Mouse (Mus musculus) forebrain, embryonic 13.5 days (tissue): ENCODE results near the gene Ssbp2. TPM values are rescaled to one million over a fixed set of nuclear protein-coding genes. Genes with fewer than 3 reads are reported as not detected.

ENCODE experiments used
- ATAC-seq: fragments of 200-750 bp; cut with Nextera tagmentation; 2 replicates; pipeline ENCODE4 v1.8.0; 2017
- H3K27ac ChIP-seq: fragments of 300-500 bp; sonication (generic); 2 replicates; pipeline ENCODE4 v1.5.1; 2015; ENCODE audit warnings: inconsistent platforms, mild to moderate bottlenecking, moderate library complexity
- H3K27me3 ChIP-seq: fragments of 300-500 bp; sonication (generic); 2 replicates; pipeline ENCODE4 v1.6.1; 2015; ENCODE audit warnings: mild to moderate bottlenecking, inconsistent platforms
- H3K36me3 ChIP-seq: fragments of 300-500 bp; sonication (generic); 2 replicates; pipeline ENCODE4 v1.6.1; 2015; ENCODE audit warnings: mild to moderate bottlenecking, inconsistent platforms; ENCODE audit not compliant: poor library complexity, severe bottlenecking
- H3K4me1 ChIP-seq: fragments of 300-500 bp; sonication (generic); 2 replicates; pipeline ENCODE4 v1.6.1; 2015; ENCODE audit warnings: inconsistent platforms
- H3K4me2 ChIP-seq: fragments of 300-500 bp; sonication (generic); 2 replicates; pipeline ENCODE4 v1.6.1; 2015; ENCODE audit warnings: inconsistent platforms, mild to moderate bottlenecking, moderate library complexity
- H3K4me3 ChIP-seq: fragments of 300-500 bp; sonication (generic); 2 replicates; pipeline ENCODE4 v1.5.1; 2015; ENCODE audit warnings: mild to moderate bottlenecking, inconsistent platforms
- H3K9ac ChIP-seq: fragments of 300-500 bp; sonication (generic); 2 replicates; pipeline ENCODE4 v1.6.1; 2015; ENCODE audit warnings: mild to moderate bottlenecking, inconsistent platforms
- H3K9me3 ChIP-seq: fragments of 300-500 bp; sonication (generic); replicated peaks from 2 replicates; pipeline ENCODE4 v1.6.1; 2016; ENCODE audit warnings: inconsistent platforms
- WGBS: fragments of 180-500 bp; shearing (Covaris S2); methylation state at CpG from one replicate; pipeline ENCODE4 v1.1.7; 2015; 5-methylcytosine and 5-hydroxymethylcytosine counted together
- polyA plus RNA-seq: library from polyadenylated mRNA; unstranded; fragments of >200 nt; fragmentation: Nextera tagmentation; extraction: Ambion mirVana; gene quantifications from 2 replicates; pipeline ENCODE4 v1.2.1, GENCODE M21; 2015

Gene Ssbp2
- polyA plus RNA-seq, 1 experiment from 2014 or later, result 202 TPM

DNA sequence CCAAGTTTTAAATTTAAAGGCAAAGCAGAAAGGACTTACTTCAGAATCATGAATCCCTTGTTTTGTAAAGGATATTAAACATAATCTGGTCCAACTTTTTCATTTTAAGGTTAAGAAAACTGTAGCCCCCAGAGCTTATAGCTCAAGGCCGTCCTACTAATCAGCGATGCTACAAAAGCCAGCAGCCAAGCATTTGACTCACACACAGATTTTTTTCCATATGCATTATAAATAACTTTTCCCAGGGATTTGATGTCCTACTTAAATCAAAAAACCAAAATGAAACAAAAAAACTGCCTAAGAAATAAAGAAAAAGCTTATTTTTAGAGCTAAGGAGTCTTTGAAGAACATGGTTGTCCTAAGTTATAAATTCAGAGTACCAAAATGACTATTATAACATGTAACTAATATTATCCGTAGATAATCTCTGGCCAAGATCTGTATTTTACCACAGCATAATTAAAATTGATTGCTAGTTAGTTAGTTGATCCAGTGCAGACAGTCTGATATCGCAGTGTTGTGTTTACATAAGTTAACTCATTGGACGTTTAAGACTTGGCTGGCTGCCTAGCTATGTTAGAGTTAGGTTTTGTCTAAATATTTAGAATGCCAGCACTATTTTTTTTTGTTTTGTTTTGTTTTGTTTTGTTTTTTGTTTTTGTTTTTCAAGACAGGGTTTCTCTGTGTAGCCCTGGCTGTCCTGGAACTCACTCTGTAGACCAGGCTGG, 201.1 kb downstream of the Ssbp2 start:
- H3K4me1 ChIP-seq, result no peaks in the 10 kb centered on the region
- 83% methylated on average over 5 of the region's 5 CpGs for WGBS
- no peak overlapping the region for H3K27ac ChIP-seq
- H3K9me3 ChIP-seq, result no peaks in the 10 kb centered on the region
- no peak for ATAC-seq
- no peaks in the 10 kb centered on the region; the same call in 1 of the 2 replicates for H3K36me3 ChIP-seq
- H3K4me3 ChIP-seq, result no peak overlapping the region
- no peak overlapping the region for H3K9ac ChIP-seq
- H3K4me2 ChIP-seq, result no peak overlapping the region
- H3K27me3 ChIP-seq, result no peaks in the 10 kb centered on the region

- Histone ChIP-seq H3K27ac (no peak overlapping the region), H3K4me1 (no peaks in the 10 kb centered on the region), H3K9ac (no peak overlapping the region), H3K27me3 (no peaks in the 10 kb centered on the region), H3K4me3 (no peak overlapping the region), H3K9me3 (no peaks in the 10 kb centered on the region), H3K4me2 (no peak overlapping the region), H3K36me3 (no peaks in the 10 kb centered on the region; the same call in 1 of the 2 replicates)
- ATAC-seq, result no peak
- WGBS, result 82% methylated on average over 2 of the region's 2 CpGs
Measured at GRCm38 (mm10) chr13:91662751-91663150, 202.7 kb downstream of the Ssbp2 start.

DNA sequence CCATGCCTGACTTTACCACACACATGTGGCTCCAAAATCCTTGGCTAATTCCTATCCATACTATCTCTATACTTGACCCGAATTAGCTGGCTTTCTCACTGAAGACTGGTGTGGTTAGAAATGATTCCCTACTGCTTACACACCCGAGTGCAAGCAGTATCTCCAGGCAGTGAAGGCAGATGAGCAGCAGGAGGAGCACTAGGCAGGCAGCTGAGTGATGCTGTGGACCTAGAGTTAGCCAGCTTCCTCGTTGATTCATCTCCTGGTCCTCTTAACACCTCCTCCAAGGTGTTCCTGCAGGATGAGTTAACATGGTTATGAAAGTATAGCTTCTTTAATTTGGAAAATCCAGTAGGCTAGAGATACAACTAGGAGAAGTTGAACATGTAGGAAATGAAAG, 213.2 kb downstream of the Ssbp2 start:
- Histone ChIP-seq H3K36me3 (peaks cover 35% of the 10 kb centered on the region), H3K27ac (no peak overlapping the region), H3K4me3 (no peak overlapping the region), H3K4me2 (no peak overlapping the region), H3K27me3 (no peaks in the 10 kb centered on the region), H3K9me3 (no peaks in the 10 kb centered on the region), H3K9ac (no peak overlapping the region), H3K4me1 (no peaks in the 10 kb centered on the region)
- 87% methylated on average over 3 of the region's 3 CpGs for WGBS
- no peak for ATAC-seq

- no peaks in the 10 kb centered on the region for H3K4me1 ChIP-seq
- no peak overlapping the region for H3K4me2 ChIP-seq
- H3K9me3 ChIP-seq, result no peaks in the 10 kb centered on the region
- no peak for ATAC-seq
- no peaks in the 10 kb centered on the region for H3K27me3 ChIP-seq
- no peak overlapping the region for H3K4me3 ChIP-seq
- no peak overlapping the region for H3K27ac ChIP-seq
- H3K36me3 ChIP-seq, result 0 out of 2 replicates have a peak, but pooled peaks cover 9% of the 10 kb centered on the region
- WGBS, result 95% methylated on average over 8 of the region's 8 CpGs
- no peak overlapping the region for H3K9ac ChIP-seq
Measured at GRCm38 (mm10) chr13:91680764-91681437, 220.8 kb downstream of the Ssbp2 start.

DNA sequence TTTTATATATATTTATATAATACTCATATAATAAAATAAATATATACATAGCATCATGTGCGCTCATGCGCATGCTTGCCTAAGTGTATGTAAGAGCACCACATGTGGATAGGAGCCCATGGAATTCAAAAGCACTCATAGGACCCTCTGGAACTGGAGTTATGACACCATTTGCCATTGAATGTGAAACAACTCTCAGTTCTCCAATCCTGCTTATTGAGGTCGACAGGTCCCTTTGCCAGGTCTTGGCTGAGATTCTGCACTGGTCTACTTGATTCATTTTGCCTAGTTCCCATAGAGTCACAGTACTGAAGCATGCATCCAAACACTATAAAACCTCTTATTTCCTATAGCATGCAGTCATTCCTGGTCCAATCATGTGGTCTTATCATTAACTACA, 221.4 kb downstream of the Ssbp2 start:
- Histone ChIP-seq H3K4me2 (no peak overlapping the region), H3K27ac (no peak overlapping the region), H3K9ac (no peak overlapping the region), H3K9me3 (no peaks in the 10 kb centered on the region; the same call in 1 of the 2 replicates), H3K4me1 (no peaks in the 10 kb centered on the region), H3K27me3 (no peaks in the 10 kb centered on the region), H3K36me3 (peaks cover 11% of the 10 kb centered on the region), H3K4me3 (no peak overlapping the region)
- 98% methylated on average over 3 of the region's 3 CpGs for WGBS
- no peak for ATAC-seq

GRCm38 (mm10) chr13:91690118-91690517, 230.0 kb downstream of the Ssbp2 start:
- Histone ChIP-seq H3K9me3 (peaks cover 3% of the 10 kb centered on the region; the same call in 1 of the 2 replicates), H3K4me2 (no peak overlapping the region), H3K4me3 (no peak overlapping the region), H3K27ac (no peak overlapping the region), H3K27me3 (no peaks in the 10 kb centered on the region), H3K9ac (no peak overlapping the region), H3K4me1 (no peaks in the 10 kb centered on the region), H3K36me3 (peaks cover 24% of the 10 kb centered on the region)
- no peak for ATAC-seq
- 88% methylated on average over 5 of the region's 5 CpGs for WGBS

GRCm38 (mm10) chr13:91693615-91694014, 233.5 kb downstream of the Ssbp2 start:
- no peak overlapping the region for H3K9ac ChIP-seq
- 65% methylated on average over 7 of the region's 7 CpGs for WGBS
- no peak for ATAC-seq
- H3K36me3 ChIP-seq, result peaks cover 21% of the 10 kb centered on the region
- no peak overlapping the region for H3K4me3 ChIP-seq
- no peaks in the 10 kb centered on the region for H3K27me3 ChIP-seq
- no peaks in the 10 kb centered on the region for H3K9me3 ChIP-seq
- no peak overlapping the region for H3K4me2 ChIP-seq
- no peaks in the 10 kb centered on the region for H3K4me1 ChIP-seq
- no peak overlapping the region for H3K27ac ChIP-seq

DNA sequence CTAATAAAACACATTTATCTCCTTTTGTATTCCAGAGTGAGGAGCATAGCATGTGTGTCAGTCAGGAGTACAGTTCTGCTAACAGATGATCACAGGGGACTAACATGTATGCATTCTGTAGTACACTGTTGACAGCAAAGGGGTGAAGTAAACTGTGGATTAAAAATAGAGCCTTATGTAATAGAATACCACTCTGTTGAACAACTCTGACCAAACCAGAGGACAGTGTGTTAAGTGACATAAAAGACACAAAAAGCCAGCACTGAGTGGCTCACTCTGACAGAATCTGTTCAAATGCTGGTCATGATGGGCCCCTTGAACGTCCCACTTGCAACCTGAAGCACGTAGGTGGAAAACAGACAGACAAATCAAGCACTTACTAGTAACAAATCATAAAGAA, 235.3 kb downstream of the Ssbp2 start:
- 83% methylated on average over 2 of the region's 2 CpGs for WGBS
- no peaks in the 10 kb centered on the region for H3K4me1 ChIP-seq
- peaks cover 17% of the 10 kb centered on the region for H3K36me3 ChIP-seq
- H3K9ac ChIP-seq, result no peak overlapping the region
- no peaks in the 10 kb centered on the region for H3K9me3 ChIP-seq
- no peaks in the 10 kb centered on the region for H3K27me3 ChIP-seq
- H3K4me2 ChIP-seq, result no peak overlapping the region
- no peak for ATAC-seq
- no peak overlapping the region for H3K27ac ChIP-seq
- H3K4me3 ChIP-seq, result no peak overlapping the region

DNA sequence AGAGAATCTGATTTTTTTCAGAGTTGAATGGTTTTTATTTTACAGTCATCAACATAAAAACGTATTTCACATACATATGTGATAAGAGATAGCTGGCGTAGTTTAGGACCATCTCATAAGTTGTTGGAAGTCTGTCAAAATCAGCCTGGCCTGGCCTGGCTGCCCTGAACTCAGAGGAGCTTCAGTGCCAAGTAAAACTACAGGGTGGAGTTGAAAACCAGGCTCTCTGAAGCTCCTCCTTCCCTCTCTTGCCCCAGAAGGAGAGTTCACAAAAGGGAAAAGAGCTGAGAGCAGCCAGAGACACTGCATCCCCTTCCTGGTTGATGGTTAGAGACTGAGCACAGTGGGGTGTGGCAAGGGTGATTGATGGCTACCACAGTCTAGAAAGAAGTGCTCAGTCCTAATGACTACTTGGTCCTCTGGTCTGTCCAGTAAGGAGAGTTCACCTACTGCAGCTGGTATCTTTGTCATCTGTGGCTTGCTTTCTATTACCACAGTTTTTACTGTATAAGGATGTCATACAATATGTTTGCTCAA, 236.1 kb downstream of the Ssbp2 start:
- H3K27ac ChIP-seq, result no peak overlapping the region
- H3K9me3 ChIP-seq, result no peaks in the 10 kb centered on the region
- no peak overlapping the region for H3K4me2 ChIP-seq
- 88% methylated on average over 2 of the region's 2 CpGs for WGBS
- H3K27me3 ChIP-seq, result no peaks in the 10 kb centered on the region
- no peak overlapping the region for H3K4me3 ChIP-seq
- no peak overlapping the region for H3K9ac ChIP-seq
- no peaks in the 10 kb centered on the region for H3K4me1 ChIP-seq
- peak; percentile 40 for ATAC-seq
- peaks cover 23% of the 10 kb centered on the region for H3K36me3 ChIP-seq

DNA sequence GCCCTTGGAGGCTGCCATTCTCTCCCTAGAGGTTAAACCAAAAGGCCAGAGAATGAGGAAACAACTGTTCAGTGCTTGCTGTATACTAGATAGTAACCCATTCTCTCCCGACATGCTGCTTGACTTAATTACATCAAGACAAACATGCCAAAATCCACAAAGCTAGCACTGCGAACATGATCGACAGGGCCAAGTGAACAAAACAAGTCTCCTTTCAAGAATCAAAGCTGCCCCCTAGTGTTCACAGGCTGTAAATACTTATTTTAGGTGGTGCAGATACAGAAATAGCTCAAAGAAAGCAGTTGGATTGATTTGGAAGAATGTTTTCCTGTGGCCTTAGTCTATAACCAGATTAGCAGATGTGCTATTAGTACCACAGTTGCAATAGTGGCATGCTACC, 236.9 kb downstream of the Ssbp2 start:
- Histone ChIP-seq H3K36me3 (peaks cover 25% of the 10 kb centered on the region), H3K27ac (no peak overlapping the region), H3K4me2 (no peak overlapping the region), H3K4me3 (no peak overlapping the region), H3K4me1 (no peaks in the 10 kb centered on the region), H3K9ac (no peak overlapping the region), H3K27me3 (no peaks in the 10 kb centered on the region), H3K9me3 (no peaks in the 10 kb centered on the region)
- peak; percentile 46; the same call in 1 of the 2 replicates for ATAC-seq
- 25% methylated on average over 3 of the region's 3 CpGs for WGBS

GRCm38 (mm10) chr13:91702337-91702736, 242.3 kb downstream of the Ssbp2 start:
- peaks cover 33% of the 10 kb centered on the region for H3K36me3 ChIP-seq
- H3K4me3 ChIP-seq, result no peak overlapping the region
- 90% methylated on average over 6 of the region's 6 CpGs for WGBS
- no peak overlapping the region for H3K9ac ChIP-seq
- H3K27ac ChIP-seq, result no peak overlapping the region
- H3K27me3 ChIP-seq, result no peaks in the 10 kb centered on the region
- H3K4me2 ChIP-seq, result no peak overlapping the region
- no peak for ATAC-seq
- no peaks in the 10 kb centered on the region for H3K9me3 ChIP-seq
- no peaks in the 10 kb centered on the region for H3K4me1 ChIP-seq

GRCm38 (mm10) chr13:91719487-91719886, 259.4 kb downstream of the Ssbp2 start:
- ATAC-seq, result no peak
- H3K27me3 ChIP-seq, result no peaks in the 10 kb centered on the region
- no peak overlapping the region for H3K4me3 ChIP-seq
- no peak overlapping the region for H3K4me2 ChIP-seq
- H3K27ac ChIP-seq, result no peak overlapping the region
- H3K36me3 ChIP-seq, result no peaks in the 10 kb centered on the region; the same call in 1 of the 2 replicates
- no peak overlapping the region for H3K9ac ChIP-seq
- no peaks in the 10 kb centered on the region for H3K9me3 ChIP-seq
- WGBS, result 94% methylated on average over 6 of the region's 6 CpGs
- no peaks in the 10 kb centered on the region for H3K4me1 ChIP-seq
